Mouse (Mus musculus): ENCODE data around the gene Exoc4. TPM values are rescaled to one million over a fixed set of nuclear protein-coding genes. Genes with fewer than 3 reads are reported as not detected.

Gene Exoc4
- polyA plus RNA-seq, 1 experiment from 2014 or later: 70.0 TPM

DNA sequence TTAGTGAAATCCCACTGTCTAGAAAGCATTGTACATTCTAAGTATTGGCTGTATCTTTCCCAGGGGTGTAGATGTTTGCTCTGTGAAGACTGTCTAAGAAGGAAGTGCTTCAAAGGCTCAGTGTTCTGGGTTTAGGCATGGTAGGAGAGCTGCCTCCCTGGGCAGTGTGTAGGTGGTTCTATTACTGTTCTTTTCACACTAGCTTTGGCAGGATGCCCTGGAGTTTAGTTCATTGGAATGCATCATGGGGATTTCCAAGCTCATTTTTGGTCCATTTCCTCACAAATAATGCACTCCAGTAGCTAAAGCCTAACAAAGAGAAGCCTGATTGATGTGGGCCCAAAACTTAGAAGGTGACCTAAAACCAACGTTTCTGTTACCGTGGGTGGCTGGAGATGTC is 555.9 kb downstream of the Exoc4 start:
- Histone ChIP-seq H3K36me3 (ENCODE audit: control insufficient read depth, insufficient read depth) (no peaks in the 10 kb centered on the region), H3K4me3 (replicated peaks; ENCODE audit: low read length) (no peak overlapping the region), H3K27me3 (replicated peaks; ENCODE audit: control insufficient read depth, insufficient read depth, low read length) (no peaks in the 10 kb centered on the region), H3K27ac (ENCODE audit: low read length) (0 out of 2 replicates have a peak overlapping the region, but pooled peaks have one; percentile 19), H3K4me2 (ENCODE audit: low read length) (no peak overlapping the region), H3K9me3 (ENCODE audit: control insufficient read depth, low read length) (no peaks in the 10 kb centered on the region), H3K9ac (replicated peaks; ENCODE audit: low read depth, low read length) (no peak overlapping the region), H3K4me1 (replicated peaks; ENCODE audit: control insufficient read depth, insufficient read depth, low read length) (peaks cover 4% of the 10 kb centered on the region)
- 20% methylated on average over 2 of the region's 2 CpGs for WGBS
- no peak for ATAC-seq

DNA sequence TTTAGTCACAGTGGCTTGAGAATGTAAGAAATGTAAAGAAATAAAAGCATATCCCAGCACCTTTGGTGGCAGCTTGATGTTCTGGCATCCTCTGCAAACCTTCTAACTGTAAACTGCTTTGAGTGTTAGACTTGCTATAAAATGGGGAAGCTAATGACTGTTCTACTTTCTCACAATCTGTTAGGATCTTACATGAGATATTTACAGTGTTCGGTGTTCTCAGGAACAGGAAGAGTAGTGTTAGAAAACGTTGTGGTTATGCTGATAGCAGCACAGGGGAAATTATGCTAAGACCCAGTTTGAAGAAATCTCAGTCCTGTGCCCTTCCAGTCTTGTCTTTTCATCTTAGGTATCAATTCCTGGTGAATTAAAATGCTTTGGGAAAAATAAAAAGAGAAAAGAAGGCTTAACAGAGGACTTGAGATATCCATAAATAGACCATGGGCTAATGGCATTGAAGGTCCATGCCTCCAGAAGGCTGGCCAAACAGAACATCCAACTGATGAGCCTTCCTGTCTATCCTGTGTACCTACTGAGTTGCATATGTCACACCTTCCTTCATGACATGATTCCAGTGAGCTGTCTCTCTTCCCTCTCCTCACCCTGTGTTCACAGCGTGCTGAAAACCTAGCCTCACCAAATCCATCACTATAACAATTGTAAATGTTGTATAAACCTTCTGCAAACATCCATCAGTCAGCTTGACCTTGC is 557.3 kb downstream of the Exoc4 start:
- Histone ChIP-seq H3K9ac (replicated peaks; ENCODE audit: low read depth, low read length) (no peak overlapping the region), H3K36me3 (ENCODE audit: control insufficient read depth, insufficient read depth) (no peaks in the 10 kb centered on the region), H3K27me3 (replicated peaks; ENCODE audit: control insufficient read depth, insufficient read depth, low read length) (no peaks in the 10 kb centered on the region), H3K27ac (ENCODE audit: low read length) (no peak overlapping the region), H3K4me1 (replicated peaks; ENCODE audit: control insufficient read depth, insufficient read depth, low read length) (peaks cover 4% of the 10 kb centered on the region), H3K4me2 (ENCODE audit: low read length) (no peak overlapping the region), H3K9me3 (ENCODE audit: control insufficient read depth, low read length) (no peaks in the 10 kb centered on the region), H3K4me3 (replicated peaks; ENCODE audit: low read length) (no peak overlapping the region)
- 79% methylated on average over 3 of the region's 3 CpGs for WGBS
- no peak for ATAC-seq

DNA sequence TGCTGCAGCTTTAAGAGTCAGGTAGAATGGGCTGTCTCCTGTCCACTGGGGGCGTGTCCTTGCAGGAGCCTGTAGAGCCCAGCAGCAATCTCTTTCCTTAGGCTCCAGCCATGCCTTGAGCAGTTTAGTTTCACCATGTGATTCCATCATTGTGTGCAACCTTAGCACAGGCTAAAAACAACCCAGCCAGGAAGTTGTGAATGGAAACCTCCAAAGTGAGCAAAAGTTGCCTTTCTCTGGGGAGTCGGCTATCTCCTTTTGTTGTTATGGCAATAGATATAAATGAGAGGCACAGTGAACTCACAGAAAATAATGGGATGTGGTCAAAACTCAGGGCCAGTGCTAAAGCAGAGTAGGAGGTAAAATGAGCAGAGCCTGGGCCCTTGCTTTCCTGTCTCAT is 565.5 kb downstream of the Exoc4 start:
- Histone ChIP-seq H3K9me3 (ENCODE audit: control insufficient read depth, low read length) (no peaks in the 10 kb centered on the region), H3K27ac (ENCODE audit: low read length) (no peak overlapping the region), H3K4me3 (replicated peaks; ENCODE audit: low read length) (no peak overlapping the region), H3K36me3 (ENCODE audit: control insufficient read depth, insufficient read depth) (no peaks in the 10 kb centered on the region), H3K4me2 (ENCODE audit: low read length) (no peak overlapping the region), H3K4me1 (replicated peaks; ENCODE audit: control insufficient read depth, insufficient read depth, low read length) (no peaks in the 10 kb centered on the region; the same call in 1 of the 2 replicates), H3K27me3 (replicated peaks; ENCODE audit: control insufficient read depth, insufficient read depth, low read length) (no peaks in the 10 kb centered on the region), H3K9ac (replicated peaks; ENCODE audit: low read depth, low read length) (no peak overlapping the region)
- WGBS: 55% methylated on average over 2 of the region's 2 CpGs
- ATAC-seq: no peak

DNA sequence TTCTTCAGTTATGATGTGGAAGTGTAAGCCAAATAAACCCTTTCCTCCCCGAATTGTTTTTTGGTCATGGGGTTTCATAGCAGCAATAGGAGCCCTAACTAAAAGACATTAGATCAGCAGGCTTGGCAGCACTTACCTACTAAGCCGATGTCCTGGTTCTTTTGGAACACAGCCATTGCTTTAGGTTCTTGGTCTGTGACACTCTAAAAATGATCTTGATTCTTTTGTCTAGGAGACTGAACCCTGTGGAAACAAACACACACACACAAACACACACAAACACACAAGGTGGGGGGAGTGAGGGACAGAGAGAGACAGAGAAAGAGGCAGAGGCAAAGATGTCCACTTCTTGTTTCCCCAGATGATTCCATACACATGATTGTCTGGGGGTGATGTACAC is 574.3 kb downstream of the Exoc4 start:
- Histone ChIP-seq H3K4me3 (replicated peaks; ENCODE audit: low read length) (no peak overlapping the region), H3K9me3 (ENCODE audit: control insufficient read depth, low read length) (no peaks in the 10 kb centered on the region), H3K4me1 (replicated peaks; ENCODE audit: control insufficient read depth, insufficient read depth, low read length) (peaks cover 9% of the 10 kb centered on the region), H3K36me3 (ENCODE audit: control insufficient read depth, insufficient read depth) (no peaks in the 10 kb centered on the region), H3K4me2 (ENCODE audit: low read length) (no peak overlapping the region), H3K9ac (replicated peaks; ENCODE audit: low read depth, low read length) (no peak overlapping the region), H3K27me3 (replicated peaks; ENCODE audit: control insufficient read depth, insufficient read depth, low read length) (no peaks in the 10 kb centered on the region), H3K27ac (ENCODE audit: low read length) (peak overlapping the region; percentile 50; the same call in 1 of the 2 replicates)
- no peak for ATAC-seq
- 75% methylated on average over 2 of the region's 2 CpGs for WGBS

DNA sequence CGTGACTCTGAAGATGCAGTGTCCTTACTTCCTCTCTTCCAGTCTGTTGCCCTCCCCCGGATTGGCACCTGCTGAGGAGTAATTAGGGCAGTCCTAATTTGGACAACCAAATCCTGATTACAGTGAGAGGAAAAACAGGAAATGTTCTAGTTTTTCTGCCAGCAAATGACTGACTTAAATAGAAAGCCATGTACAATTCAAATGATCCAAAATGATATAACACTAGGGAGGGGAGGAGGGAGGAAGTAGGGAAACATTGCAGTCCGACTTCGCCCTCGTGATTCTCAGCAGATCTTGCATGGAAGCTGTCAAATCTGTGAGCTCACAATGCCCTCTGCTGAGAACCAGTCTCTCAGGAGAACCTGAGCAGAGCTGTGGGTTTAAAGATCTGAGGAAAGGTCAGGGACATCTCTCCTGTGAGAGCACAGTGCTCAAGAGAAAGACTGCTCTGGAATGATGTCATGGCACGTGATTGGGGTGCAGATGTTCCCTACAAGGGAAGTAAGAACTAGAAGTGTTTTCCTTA is 575.0 kb downstream of the Exoc4 start:
- H3K4me1 ChIP-seq (replicated peaks; ENCODE audit: control insufficient read depth, insufficient read depth, low read length): peaks cover 9% of the 10 kb centered on the region
- WGBS: 37% methylated on average over 6 of the region's 6 CpGs
- H3K27ac ChIP-seq (ENCODE audit: low read length): peak overlapping the region; percentile 50
- no peaks in the 10 kb centered on the region for H3K9me3 ChIP-seq (ENCODE audit: control insufficient read depth, low read length)
- H3K4me3 ChIP-seq (replicated peaks; ENCODE audit: low read length): no peak overlapping the region
- no peaks in the 10 kb centered on the region for H3K36me3 ChIP-seq (ENCODE audit: control insufficient read depth, insufficient read depth)
- no peaks in the 10 kb centered on the region for H3K27me3 ChIP-seq (replicated peaks; ENCODE audit: control insufficient read depth, insufficient read depth, low read length)
- no peak overlapping the region for H3K4me2 ChIP-seq (ENCODE audit: low read length)
- H3K9ac ChIP-seq (replicated peaks; ENCODE audit: low read depth, low read length): no peak overlapping the region
- peak; percentile 36 for ATAC-seq

DNA sequence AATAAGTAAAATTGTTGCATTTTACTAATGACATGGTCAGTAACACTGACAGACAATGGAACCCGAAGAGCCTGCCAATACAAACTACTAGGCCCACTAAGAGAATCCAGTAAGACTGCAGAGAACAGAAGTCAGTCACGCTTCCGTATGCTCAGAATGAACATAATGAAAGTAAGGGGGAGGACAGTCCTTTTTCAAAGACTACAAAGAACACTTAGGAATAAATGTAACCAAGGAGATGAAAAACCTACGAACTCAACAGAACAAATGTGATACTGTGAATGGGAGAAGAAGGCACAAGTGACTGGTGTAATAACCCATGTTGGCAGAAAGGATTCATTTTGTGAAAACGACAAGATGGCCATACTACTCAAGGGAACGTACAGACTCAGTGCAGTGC is 579.6 kb downstream of the Exoc4 start:
- H3K9me3 ChIP-seq (ENCODE audit: control insufficient read depth, low read length): no peaks in the 10 kb centered on the region
- H3K4me1 ChIP-seq (replicated peaks; ENCODE audit: control insufficient read depth, insufficient read depth, low read length): peaks cover 6% of the 10 kb centered on the region
- no peak overlapping the region for H3K9ac ChIP-seq (replicated peaks; ENCODE audit: low read depth, low read length)
- H3K36me3 ChIP-seq (ENCODE audit: control insufficient read depth, insufficient read depth): no peaks in the 10 kb centered on the region
- 47% methylated on average over 6 of the region's 6 CpGs for WGBS
- no peak for ATAC-seq
- H3K27me3 ChIP-seq (replicated peaks; ENCODE audit: control insufficient read depth, insufficient read depth, low read length): no peaks in the 10 kb centered on the region
- no peak overlapping the region for H3K4me2 ChIP-seq (ENCODE audit: low read length)
- no peak overlapping the region for H3K27ac ChIP-seq (ENCODE audit: low read length)
- no peak overlapping the region for H3K4me3 ChIP-seq (replicated peaks; ENCODE audit: low read length)

DNA sequence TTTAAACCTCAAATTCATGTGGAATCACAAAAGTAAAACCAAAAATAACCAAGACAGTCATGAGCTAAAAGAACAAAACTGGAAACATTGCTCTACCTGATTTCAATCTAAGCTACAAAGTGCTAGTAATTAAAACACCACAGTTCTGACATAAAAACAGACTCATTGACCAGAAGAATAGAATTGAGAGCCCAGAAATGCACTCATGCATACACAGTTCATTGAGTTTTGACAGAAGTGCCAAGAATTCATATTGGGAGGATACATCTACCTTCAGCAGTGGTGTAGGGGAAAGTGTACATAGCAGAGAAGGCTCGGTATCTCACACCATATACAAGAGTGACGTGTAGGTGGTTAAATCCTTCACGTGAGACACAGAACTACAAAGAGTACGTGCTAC is 580.4 kb downstream of the Exoc4 start:
- Histone ChIP-seq H3K36me3 (ENCODE audit: control insufficient read depth, insufficient read depth) (no peaks in the 10 kb centered on the region), H3K27ac (ENCODE audit: low read length) (no peak overlapping the region), H3K27me3 (replicated peaks; ENCODE audit: control insufficient read depth, insufficient read depth, low read length) (no peaks in the 10 kb centered on the region), H3K9me3 (ENCODE audit: control insufficient read depth, low read length) (no peaks in the 10 kb centered on the region), H3K9ac (replicated peaks; ENCODE audit: low read depth, low read length) (no peak overlapping the region), H3K4me1 (replicated peaks; ENCODE audit: control insufficient read depth, insufficient read depth, low read length) (no peaks in the 10 kb centered on the region; the same call in 1 of the 2 replicates), H3K4me3 (replicated peaks; ENCODE audit: low read length) (no peak overlapping the region), H3K4me2 (ENCODE audit: low read length) (no peak overlapping the region)
- no peak for ATAC-seq
- 94% methylated on average over 4 of the region's 4 CpGs for WGBS

DNA sequence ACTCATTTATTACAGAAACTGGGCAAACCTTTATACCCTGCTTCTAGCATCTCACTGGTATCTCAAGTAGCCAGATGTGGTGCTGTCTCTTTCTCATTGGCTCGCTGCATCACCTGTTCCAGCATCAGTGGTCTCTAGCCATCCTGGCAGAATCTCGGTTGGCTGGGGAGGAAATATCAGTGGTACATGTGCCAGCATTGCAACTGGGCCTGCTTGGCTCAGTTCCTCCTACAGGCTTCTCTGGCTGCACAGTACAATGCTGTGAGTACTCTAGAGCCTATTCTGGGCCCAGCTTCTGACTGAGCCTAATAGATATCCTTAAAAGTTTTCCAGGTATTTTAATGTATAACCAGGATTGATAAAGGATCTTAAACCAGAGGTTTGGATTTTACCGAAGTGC is 582.4 kb downstream of the Exoc4 start:
- H3K4me3 ChIP-seq (replicated peaks; ENCODE audit: low read length): no peak overlapping the region
- H3K36me3 ChIP-seq (ENCODE audit: control insufficient read depth, insufficient read depth): no peaks in the 10 kb centered on the region
- H3K9me3 ChIP-seq (ENCODE audit: control insufficient read depth, low read length): no peaks in the 10 kb centered on the region
- no peak overlapping the region for H3K9ac ChIP-seq (replicated peaks; ENCODE audit: low read depth, low read length)
- H3K4me2 ChIP-seq (ENCODE audit: low read length): no peak overlapping the region
- 84% methylated on average over 3 of the region's 3 CpGs for WGBS
- ATAC-seq: no peak
- H3K27ac ChIP-seq (ENCODE audit: low read length): no peak overlapping the region
- H3K27me3 ChIP-seq (replicated peaks; ENCODE audit: control insufficient read depth, insufficient read depth, low read length): no peaks in the 10 kb centered on the region
- H3K4me1 ChIP-seq (replicated peaks; ENCODE audit: control insufficient read depth, insufficient read depth, low read length): 0 out of 2 replicates have a peak, but pooled peaks cover 4% of the 10 kb centered on the region

DNA sequence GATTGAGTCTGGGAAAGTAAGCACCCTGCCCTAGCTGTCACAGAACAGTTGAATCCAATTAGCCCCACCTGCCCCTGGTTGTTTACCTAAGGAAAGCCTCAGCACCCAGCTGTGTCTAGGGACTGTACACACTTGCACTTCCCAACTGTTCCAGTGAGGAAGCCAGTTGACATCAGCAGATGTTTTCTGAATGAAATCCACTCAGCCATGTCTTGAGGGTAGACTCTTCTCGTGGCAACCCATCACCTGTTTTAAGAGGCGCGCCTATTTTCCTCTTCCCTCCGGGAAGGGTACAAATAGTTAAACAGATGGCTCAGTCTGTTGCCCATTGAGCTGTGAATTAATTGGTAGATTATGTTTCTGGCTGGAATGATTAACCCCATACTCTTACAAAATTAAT is 584.1 kb downstream of the Exoc4 start:
- Histone ChIP-seq H3K27me3 (replicated peaks; ENCODE audit: control insufficient read depth, insufficient read depth, low read length) (no peaks in the 10 kb centered on the region), H3K9me3 (ENCODE audit: control insufficient read depth, low read length) (no peaks in the 10 kb centered on the region), H3K4me1 (replicated peaks; ENCODE audit: control insufficient read depth, insufficient read depth, low read length) (0 out of 2 replicates have a peak, but pooled peaks cover 4% of the 10 kb centered on the region), H3K36me3 (ENCODE audit: control insufficient read depth, insufficient read depth) (no peaks in the 10 kb centered on the region), H3K4me2 (ENCODE audit: low read length) (no peak overlapping the region), H3K27ac (ENCODE audit: low read length) (0 out of 2 replicates have a peak overlapping the region, but pooled peaks have one; percentile 27), H3K9ac (replicated peaks; ENCODE audit: low read depth, low read length) (no peak overlapping the region), H3K4me3 (replicated peaks; ENCODE audit: low read length) (no peak overlapping the region)
- 45% methylated on average over 4 of the region's 4 CpGs for WGBS
- ATAC-seq: no peak

Measured in forebrain, embryonic 16.5 days (tissue).